Mouse (Mus musculus) kidney, postnatal 0 days (tissue): ENCODE results near the gene Slc9b2. TPM values are rescaled to one million over a fixed set of nuclear protein-coding genes. Genes with fewer than 3 reads are reported as not detected.

Experiments
- ATAC-seq: fragments of 200-750 bp; cut with Nextera tagmentation; replicated peaks from 2 replicates; pipeline ENCODE4 v1.8.0; 2017; ENCODE audit warnings: low read depth, moderate number of reproducible peaks, moderate TSS enrichment, moderate library complexity; ENCODE audit not compliant: low FRiP score
- DNase-seq: peaks from one replicate; pipeline ENCODE4 v3.0.0-alpha.2; 2016; ENCODE audit warnings: low spot score
- H3K27ac ChIP-seq: fragments of 300-500 bp; sonication (generic); 2 replicates; pipeline ENCODE4 v1.5.1; 2014; ENCODE audit warnings: mild to moderate bottlenecking
- H3K27me3 ChIP-seq: fragments of 300-500 bp; sonication (generic); 2 replicates; pipeline ENCODE4 v1.6.1; 2014; ENCODE audit warnings: low read length, mixed read lengths; ENCODE audit not compliant: insufficient read depth
- H3K36me3 ChIP-seq: fragments of 300-500 bp; sonication (generic); 2 replicates; pipeline ENCODE4 v1.6.1; 2014; ENCODE audit warnings: low read length, mixed read lengths; ENCODE audit not compliant: insufficient read depth
- H3K4me1 ChIP-seq: fragments of 300-500 bp; sonication (generic); replicated peaks from 2 replicates; pipeline ENCODE4 v1.6.1; 2014; ENCODE audit warnings: antibody characterized with exemption, low read length, mixed read lengths; ENCODE audit not compliant: insufficient read depth
- H3K4me2 ChIP-seq: fragments of 300-500 bp; sonication (generic); 2 replicates; pipeline ENCODE4 v1.6.1; 2014; ENCODE audit warnings: mild to moderate bottlenecking, low read length, moderate library complexity, mixed read lengths
- H3K4me3 ChIP-seq: fragments of 300-500 bp; sonication (generic); replicated peaks from 2 replicates; pipeline ENCODE4 v1.5.1; 2014; ENCODE audit warnings: low read depth, low read length
- H3K9ac ChIP-seq: fragments of 300-500 bp; sonication (generic); 2 replicates; pipeline ENCODE4 v1.6.1; 2014; ENCODE audit warnings: low read depth, low read length
- H3K9me3 ChIP-seq: fragments of 300-500 bp; sonication (generic); replicated peaks from 2 replicates; pipeline ENCODE4 v1.6.1; 2016; ENCODE audit warnings: low read length, inconsistent platforms, mixed read lengths
- CTCF ChIP-seq: IDR thresholded peaks from 2 replicates; pipeline ENCODE4 v1.5.1; 2016; ENCODE audit warnings: antibody characterized with exemption, low read depth, mild to moderate bottlenecking, moderate library complexity
- WGBS: fragments of 180-500 bp; shearing (Covaris S2); extraction: QIAGEN DNeasy Blood & Tissue Kit; methylation state at CpG from one replicate; pipeline ENCODE4 v1.1.7; 2014; 5-methylcytosine and 5-hydroxymethylcytosine counted together
- polyA plus RNA-seq: library from polyadenylated mRNA; unstranded; fragments of >200 nt; fragmentation: Nextera tagmentation; extraction: Ambion mirVana; gene quantifications from 2 replicates; pipeline ENCODE4 v1.2.1, GENCODE M21; 2015

Slc9b2 gene
- polyA plus RNA-seq, 1 experiment from 2014 or later = 3.7 TPM

GRCm38 (mm10) chr3:135333763-135334162 is 26.3 kb downstream of the Slc9b2 start:
- no peak overlapping the region for H3K4me3 ChIP-seq
- no peak overlapping the region for H3K27ac ChIP-seq
- ATAC-seq (no peak), DNase-seq (no peak)
- H3K9me3 ChIP-seq = no peaks in the 10 kb centered on the region
- H3K4me1 ChIP-seq = no peaks in the 10 kb centered on the region
- H3K9ac ChIP-seq = no peak overlapping the region
- H3K36me3 ChIP-seq = no peaks in the 10 kb centered on the region
- H3K27me3 ChIP-seq = no peaks in the 10 kb centered on the region
- no peak for TF ChIP-seq CTCF
- WGBS = 51% methylated on average over 4 of the region's 4 CpGs
- no peak overlapping the region for H3K4me2 ChIP-seq

GRCm38 (mm10) chr3:135347739-135348264 is 40.3 kb downstream of the Slc9b2 start, which contains the start of gene Slc9b1:
TSS of gene Slc9b1 (plus strand) at chr3:135348029.
- Histone ChIP-seq H3K36me3 (no peaks in the 10 kb centered on the region), H3K4me3 (no peak within 1 kb of the TSS), H3K4me2 (no peak within 1 kb of the TSS), H3K9ac (no peak within 1 kb of the TSS), H3K4me1 (no peaks in the 10 kb centered on the region), H3K27me3 (no peaks in the 10 kb centered on the region), H3K27ac (no peak within 1 kb of the TSS), H3K9me3 (no peaks in the 10 kb centered on the region)
- TF ChIP-seq CTCF = no peak
- no peak for DNase-seq
- ATAC-seq = no peak
- WGBS = 79% methylated on average over 14 of the region's 14 CpGs

- Histone ChIP-seq H3K9me3 (no peaks in the 10 kb centered on the region), H3K4me2 (no peak overlapping the region), H3K4me3 (no peak overlapping the region), H3K36me3 (no peaks in the 10 kb centered on the region), H3K4me1 (no peaks in the 10 kb centered on the region), H3K27me3 (no peaks in the 10 kb centered on the region), H3K27ac (no peak overlapping the region), H3K9ac (no peak overlapping the region)
- ATAC-seq (no peak), DNase-seq (no peak)
- TF ChIP-seq CTCF = no peak
These were observed 41.5 kb downstream of the Slc9b2 start for GRCm38 (mm10) chr3:135349022-135349421.

GRCm38 (mm10) chr3:135351857-135352256 is 44.4 kb downstream of the Slc9b2 start:
- TF ChIP-seq CTCF = no peak
- WGBS = 88% methylated on average over 3 of the region's 3 CpGs
- no peak overlapping the region for H3K9ac ChIP-seq
- H3K9me3 ChIP-seq = no peaks in the 10 kb centered on the region
- H3K27me3 ChIP-seq = no peaks in the 10 kb centered on the region
- H3K4me3 ChIP-seq = no peak overlapping the region
- no peak for ATAC-seq
- H3K4me2 ChIP-seq = no peak overlapping the region
- H3K4me1 ChIP-seq = no peaks in the 10 kb centered on the region
- H3K27ac ChIP-seq = no peak overlapping the region
- H3K36me3 ChIP-seq = no peaks in the 10 kb centered on the region
- DNase-seq = no peak

GRCm38 (mm10) chr3:135357394-135357793 is 49.9 kb downstream of the Slc9b2 start:
- H3K4me1 ChIP-seq = no peaks in the 10 kb centered on the region
- H3K27ac ChIP-seq = no peak overlapping the region
- no peak overlapping the region for H3K9ac ChIP-seq
- no peak overlapping the region for H3K4me2 ChIP-seq
- DNase-seq (no peak), ATAC-seq (no peak)
- no peak for TF ChIP-seq CTCF
- H3K4me3 ChIP-seq = no peak overlapping the region
- WGBS = 85% methylated on average over 4 of the region's 4 CpGs
- no peaks in the 10 kb centered on the region for H3K9me3 ChIP-seq
- no peaks in the 10 kb centered on the region for H3K27me3 ChIP-seq
- H3K36me3 ChIP-seq = no peaks in the 10 kb centered on the region

GRCm38 (mm10) chr3:135375836-135376235 is 68.3 kb downstream of the Slc9b2 start:
- Histone ChIP-seq H3K27me3 (no peaks in the 10 kb centered on the region), H3K4me1 (no peaks in the 10 kb centered on the region), H3K36me3 (no peaks in the 10 kb centered on the region), H3K27ac (no peak overlapping the region), H3K9ac (no peak overlapping the region), H3K4me3 (no peak overlapping the region), H3K4me2 (no peak overlapping the region), H3K9me3 (no peaks in the 10 kb centered on the region)
- no peak for ATAC-seq
- TF ChIP-seq CTCF = no peak
- 81% methylated on average over 3 of the region's 3 CpGs for WGBS
- no peak for DNase-seq

- ATAC-seq = no peak
These were observed 69.9 kb downstream of the Slc9b2 start for GRCm38 (mm10) chr3:135377445-135377844.

More at GRCm38 (mm10) chr3:135377445-135377844, 69.9 kb downstream of the Slc9b2 start:
- no peaks in the 10 kb centered on the region for H3K36me3 ChIP-seq
- no peak overlapping the region for H3K4me2 ChIP-seq
- no peak for TF ChIP-seq CTCF
- no peak overlapping the region for H3K4me3 ChIP-seq
- no peak overlapping the region for H3K9ac ChIP-seq
- H3K4me1 ChIP-seq = no peaks in the 10 kb centered on the region
- no peaks in the 10 kb centered on the region for H3K9me3 ChIP-seq
- no peak overlapping the region for H3K27ac ChIP-seq
- no peaks in the 10 kb centered on the region for H3K27me3 ChIP-seq
- WGBS = 53% methylated on average over 10 of the region's 10 CpGs
- no peak for DNase-seq
